Mouse (Mus musculus): Measurements from ENCODE around the gene Rrp12.
"Not testable (repeated sequence)": the region's sequence is repeated elsewhere in the genome, so short reads cannot be mapped to it uniquely, and the experiment has no call there.

Rrp12 gene

DNA sequence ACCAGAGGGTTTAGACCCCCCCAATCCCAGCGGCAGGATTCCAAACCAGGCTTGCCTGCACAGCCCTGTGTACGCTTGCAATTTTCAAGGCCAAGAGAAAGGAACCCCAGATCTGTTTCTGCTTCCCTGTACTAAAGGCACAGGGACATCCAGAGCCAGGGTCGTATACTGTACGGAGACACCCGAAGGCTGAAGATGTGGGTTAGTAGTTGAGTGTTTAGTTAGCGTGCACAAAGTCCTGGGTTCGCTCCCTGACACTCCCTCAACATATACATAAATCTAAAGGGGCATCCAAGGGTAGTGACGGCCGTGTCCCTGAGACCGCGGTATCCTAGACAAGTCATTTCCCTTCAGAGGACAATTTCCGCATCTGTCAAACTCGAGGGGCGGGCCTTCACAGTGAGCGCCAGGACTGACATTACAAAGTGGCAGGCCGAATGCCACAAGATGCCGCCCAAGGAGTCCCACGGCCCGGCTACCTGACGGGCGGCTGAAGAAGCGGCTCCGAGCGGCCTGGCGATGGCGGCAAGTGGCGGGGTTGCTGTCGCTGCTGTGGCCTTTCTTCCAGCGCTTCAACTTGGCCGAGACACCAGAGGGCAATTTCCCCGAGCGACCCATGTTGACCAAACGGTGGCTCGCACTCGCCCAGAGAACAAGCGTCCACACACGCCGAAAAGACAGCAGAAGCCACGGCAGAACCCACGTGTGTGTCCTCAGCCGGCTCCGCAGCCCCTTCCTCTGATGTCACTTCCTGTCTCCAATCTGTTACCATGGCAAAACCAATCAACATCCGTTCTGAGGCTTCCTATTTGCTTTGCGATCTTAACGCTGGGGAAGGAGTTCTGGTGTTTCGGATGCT, at the start of gene Rrp12:
Rrp12 (minus strand) TSS at position 714 of the 859 bp plus-strand sequence.
- DNase-seq (ENCODE audit: extremely low read depth, insufficient read length, low spot score) = peak; percentile 81

DNA sequence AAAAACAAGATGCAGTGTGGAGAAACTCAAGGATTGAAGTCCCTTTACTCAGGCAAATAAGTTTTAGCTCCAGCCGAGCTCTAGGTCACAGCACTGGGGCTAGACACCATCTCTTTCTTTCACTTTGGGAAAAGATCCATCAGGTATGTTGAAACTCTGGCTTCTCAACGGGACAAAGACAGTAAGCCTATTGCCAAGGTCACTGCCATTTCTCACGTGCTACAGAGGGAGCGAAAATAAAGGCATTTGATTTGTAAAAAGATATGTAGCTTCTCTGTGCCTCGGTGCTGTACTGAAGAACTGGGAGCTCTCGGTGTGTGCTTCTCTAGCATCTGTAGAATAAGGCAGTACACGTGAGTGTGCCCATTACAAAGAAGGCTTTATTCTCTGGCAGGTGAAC, 47.9 kb upstream of the Rrp12 start:
- DNase-seq (ENCODE audit: extremely low read depth, insufficient read length, low spot score) = no peak

DNA sequence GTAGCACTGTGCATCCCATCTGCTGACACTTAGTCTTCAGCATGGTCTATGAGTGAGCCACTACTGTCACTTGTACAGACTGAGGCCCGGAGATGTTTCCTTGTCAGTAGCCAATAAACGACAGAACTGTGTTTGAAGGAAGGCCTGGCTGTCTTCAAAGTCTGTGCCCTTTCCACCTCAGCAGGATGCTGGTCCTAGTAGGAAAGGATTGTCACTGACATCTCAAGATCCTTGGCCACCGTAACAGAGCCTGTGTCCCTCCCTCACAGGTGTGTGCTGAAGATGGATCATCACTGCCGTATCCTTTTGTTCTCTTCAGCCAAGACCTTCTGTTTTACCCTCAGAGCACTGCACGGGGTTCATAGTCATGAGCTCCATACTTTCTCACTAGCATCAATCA, 42.6 kb upstream of the Rrp12 start:
- no peak for DNase-seq (ENCODE audit: extremely low read depth, insufficient read length, low spot score)

DNA sequence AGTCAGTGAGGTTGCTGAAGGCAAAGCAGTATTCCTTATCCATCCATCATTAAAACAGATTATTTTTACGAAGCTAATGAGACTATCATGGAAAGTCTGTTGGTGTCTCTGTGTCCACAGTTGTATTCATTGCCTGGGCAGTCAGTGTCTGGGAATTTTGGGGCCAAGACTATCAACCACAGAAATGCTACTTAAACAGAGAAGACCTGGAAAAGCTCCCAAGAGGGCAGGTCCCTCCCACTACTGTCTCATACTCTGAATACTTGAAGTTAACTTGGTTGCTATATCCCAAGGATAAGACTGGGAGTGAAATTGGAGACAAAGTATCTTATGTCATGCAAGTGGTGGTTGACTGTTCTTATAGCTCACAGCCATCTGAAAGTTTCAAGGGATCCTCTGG, 39.9 kb upstream of the Rrp12 start:
- no peak for DNase-seq (ENCODE audit: extremely low read depth, insufficient read length, low spot score)

DNA sequence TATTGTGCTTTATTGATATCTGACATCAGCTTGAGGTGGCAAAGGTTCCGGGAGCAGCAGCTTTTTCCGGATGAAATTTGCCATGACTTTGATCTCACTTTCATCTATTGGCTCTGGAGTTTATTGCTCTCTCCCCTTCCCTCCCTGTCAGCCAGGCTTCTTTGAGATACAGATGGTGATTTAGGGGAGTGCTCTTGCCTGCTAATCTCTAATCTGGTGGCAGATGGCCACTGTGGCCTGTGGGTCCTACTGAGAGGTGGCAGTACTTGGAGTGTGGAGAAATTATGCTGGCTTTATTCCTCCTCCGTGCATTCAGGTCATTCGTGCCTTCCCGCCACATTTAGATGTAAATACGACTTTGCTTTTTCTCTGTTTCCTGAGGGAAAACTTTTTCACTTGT, 38.2 kb upstream of the Rrp12 start:
- DNase-seq (ENCODE audit: extremely low read depth, insufficient read length, low spot score) = no peak

DNA sequence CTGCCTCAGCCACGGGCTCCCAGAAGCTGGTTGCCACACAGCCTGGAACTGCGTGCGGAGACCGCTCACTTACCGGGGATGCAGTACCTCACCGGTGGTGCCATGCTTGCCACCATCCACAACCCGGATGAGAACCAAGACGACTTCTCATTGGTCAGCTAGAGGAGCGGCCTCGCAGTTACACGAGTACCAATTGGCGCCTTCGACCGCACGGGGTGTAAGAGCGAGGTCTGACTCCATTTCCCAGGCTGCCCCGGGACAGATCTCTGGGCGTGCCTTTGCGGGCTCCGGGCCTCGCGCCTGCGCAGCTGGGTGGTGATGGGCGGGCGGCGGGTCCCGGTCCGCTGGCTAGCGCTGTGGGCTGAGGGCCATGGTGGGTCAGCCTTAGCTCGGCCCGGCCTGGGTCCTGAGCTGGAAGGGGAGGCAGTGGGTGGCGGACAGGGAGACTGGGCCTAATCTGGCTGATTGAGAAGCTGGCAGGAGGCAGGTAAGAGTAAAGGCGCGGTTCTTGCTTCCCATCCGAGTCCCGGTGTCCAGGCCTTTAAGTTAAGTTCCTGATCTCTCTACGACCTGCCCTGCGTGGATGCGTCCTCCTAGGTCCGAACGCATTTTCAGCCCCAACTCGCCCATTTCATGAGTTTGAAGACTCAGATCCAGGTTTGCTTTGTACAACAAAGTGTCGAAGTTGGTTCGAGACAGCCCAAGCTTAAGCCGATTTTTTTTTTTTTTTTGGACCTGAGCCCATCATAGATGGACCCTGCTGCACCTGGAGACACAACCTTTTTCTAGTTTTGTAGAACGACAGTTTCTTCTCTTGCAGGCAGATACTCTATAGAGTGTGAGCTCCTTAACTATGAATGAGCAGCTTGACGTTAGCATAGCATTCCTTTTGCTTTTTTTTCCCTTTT, 37.5 kb upstream of the Rrp12 start, which contains the start of the genes Exosc1 and Zdhhc16:
Exosc1 (minus strand) TSS at position 245 of the 908 bp plus-strand sequence.
Zdhhc16 (plus strand) TSS at position 302 of the 908 bp plus-strand sequence.
- DNase-seq (ENCODE audit: extremely low read depth, insufficient read length, low spot score) = peak; percentile 94

DNA sequence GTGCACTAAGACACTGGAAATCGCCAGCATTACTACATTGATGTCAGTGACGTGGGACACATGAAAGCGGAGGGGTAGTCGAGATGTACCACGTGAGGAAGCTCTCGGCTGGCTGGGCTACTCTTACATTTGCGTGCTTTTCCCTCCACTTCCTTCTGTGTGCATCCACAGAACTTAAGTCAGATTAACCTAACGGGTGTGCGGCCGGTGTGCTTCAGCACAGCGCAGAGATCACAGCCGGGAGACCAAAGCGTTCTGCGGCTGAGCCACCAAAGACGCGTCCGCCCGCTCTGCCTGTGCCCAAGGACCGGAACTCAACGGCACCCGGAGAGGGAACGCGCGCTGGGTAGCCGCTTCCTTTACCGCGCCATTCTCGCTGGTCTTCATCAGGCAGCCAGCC, 36.7 kb upstream of the Rrp12 start:
- no peak for DNase-seq (ENCODE audit: extremely low read depth, insufficient read length, low spot score)

DNA sequence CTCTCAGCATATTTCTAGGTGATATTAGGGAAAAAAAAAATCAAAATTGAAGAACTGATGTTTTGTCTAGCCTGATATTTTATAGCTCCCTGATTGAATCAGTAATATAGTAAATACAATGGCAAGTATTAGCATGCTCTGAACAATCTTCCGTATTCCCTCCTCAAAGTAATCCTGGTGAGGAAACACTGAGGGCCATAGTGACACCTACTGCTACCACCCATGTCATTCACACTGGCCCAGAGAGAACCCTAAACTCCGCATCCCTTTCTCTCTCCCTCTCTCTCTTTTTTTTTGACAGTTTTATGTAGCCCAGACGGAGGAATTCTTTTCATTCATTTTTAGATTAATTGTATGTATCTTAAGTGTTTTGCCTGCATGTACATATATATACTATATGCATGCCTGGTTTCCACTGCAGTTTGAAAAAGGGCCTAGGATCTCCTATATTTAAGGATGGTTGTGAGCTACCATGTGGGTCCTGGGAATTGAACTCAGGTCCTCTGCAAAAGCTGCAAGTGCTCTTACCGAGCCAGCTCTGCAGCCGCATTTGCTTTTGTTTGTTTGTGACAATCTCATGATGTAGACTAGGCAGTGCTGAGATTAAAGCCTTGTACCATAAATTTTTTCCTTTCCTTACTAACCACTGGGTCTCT, 24.6 kb upstream of the Rrp12 start:
- DNase-seq (ENCODE audit: extremely low read depth, insufficient read length, low spot score) = no peak

DNA sequence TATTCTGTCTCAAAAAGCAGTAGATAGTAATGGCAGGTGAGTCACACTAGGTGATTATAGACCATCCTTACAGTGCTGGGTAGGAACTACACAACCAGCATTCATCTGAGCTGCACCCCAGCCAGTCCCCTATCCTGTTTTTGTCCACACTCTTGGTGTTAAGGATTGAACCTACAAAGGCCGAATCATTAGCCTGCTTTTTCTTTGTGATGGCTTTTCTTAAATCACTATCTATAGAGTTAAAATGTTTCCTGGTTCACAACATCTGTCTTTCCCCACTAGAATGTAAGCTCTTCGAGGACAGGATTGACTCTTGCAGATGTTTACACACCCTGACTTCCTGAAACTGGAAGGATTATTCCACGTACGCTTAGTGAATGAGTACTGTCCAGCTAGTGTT, 23.5 kb upstream of the Rrp12 start:
- DNase-seq (ENCODE audit: extremely low read depth, insufficient read length, low spot score) = no peak

DNA sequence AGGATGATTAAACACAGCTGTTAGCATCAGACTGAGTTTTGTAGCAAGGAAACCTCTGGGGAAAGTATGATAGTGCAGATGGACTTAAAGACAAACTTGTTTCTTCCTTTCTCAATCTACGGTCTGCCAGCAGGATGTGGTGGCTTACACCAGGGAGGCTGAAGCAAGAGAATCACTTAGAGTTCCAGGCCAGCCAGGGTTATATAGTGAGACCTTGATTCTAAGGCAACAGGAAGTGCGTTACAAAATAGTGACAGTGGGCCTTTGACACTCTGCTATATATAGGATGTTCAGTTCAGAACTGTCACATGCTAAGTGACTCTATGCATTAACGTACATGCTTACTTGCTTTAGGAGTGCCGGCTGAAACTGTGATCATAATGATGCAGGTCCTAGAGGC, 20.9 kb upstream of the Rrp12 start:
- DNase-seq (ENCODE audit: extremely low read depth, insufficient read length, low spot score) = no peak

DNA sequence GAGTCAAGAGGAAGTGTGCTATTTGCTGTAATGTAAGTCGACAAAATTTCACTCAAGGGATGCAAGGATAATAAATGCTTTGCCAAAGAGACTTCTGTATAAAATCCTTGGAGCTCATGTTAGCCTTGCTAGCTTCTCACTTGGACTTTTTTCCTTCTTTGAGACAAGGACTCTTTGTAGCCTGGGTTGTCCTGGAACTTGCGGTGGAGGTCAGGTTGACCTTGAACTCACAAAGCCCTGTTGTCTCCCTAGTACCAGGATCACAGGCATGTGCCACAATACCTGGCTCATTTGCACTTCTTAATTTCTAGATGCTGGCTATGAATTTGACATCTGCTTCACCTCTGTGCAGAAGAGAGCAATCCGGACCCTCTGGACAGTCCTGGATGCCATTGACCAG, 19.3 kb upstream of the Rrp12 start:
- no peak for DNase-seq (ENCODE audit: extremely low read depth, insufficient read length, low spot score)

DNA sequence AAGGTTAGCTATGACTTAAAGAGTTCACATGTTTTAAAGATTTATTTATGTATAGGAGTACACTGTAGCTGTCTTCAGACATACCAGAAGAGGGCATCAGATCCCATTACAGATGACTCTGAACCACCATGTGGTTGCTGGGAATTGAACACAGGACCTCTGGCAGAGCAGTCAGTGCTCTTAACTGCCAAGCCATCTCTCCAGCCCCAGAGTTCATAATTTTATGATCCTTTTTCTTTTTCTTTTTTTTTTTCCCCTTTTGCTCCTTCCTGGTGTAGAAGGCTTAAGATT, 18.6 kb upstream of the Rrp12 start:
- not testable (repeated sequence) for DNase-seq (ENCODE audit: extremely low read depth, insufficient read length, low spot score)

DNA sequence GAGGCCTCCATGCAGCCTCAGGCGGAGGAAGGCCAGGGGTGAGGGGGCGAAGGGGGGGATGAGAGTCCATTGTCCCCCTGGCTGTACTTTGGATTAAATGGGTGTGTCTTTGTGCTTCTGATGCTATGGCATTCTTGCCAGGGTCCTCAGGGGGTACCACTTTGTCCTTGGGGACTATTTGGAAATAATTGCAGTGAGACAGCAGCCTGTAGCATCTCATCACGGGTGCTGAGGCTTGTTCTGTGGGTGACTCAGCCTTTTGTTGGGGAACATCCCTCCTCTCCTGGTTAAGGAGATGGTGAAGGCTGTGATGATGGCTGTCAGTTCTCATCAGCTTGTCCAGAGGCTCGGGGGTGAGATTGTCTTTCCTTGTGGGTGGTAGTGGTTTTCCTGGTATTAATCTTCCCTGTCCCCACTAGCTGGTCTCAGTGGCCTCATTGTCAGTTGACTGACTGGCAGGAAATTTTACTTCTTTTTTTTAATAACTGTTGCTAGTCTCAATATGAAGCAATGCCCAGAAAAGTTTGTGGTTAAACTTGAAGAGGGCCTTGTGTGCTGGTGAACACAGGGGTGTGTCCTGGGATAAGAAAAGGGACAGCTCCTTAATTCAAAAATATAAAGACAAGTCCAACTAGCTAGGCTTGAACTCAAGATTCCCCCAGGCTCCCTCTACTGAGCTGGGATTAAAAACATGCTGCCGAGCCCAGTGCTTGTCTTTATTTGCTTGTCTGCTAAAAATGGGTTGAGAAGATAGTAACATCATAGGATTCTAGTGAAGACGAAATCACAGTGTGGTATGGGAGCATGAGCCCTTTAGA, 18.0 kb upstream of the Rrp12 start:
- no peak for DNase-seq (ENCODE audit: extremely low read depth, insufficient read length, low spot score)

DNA sequence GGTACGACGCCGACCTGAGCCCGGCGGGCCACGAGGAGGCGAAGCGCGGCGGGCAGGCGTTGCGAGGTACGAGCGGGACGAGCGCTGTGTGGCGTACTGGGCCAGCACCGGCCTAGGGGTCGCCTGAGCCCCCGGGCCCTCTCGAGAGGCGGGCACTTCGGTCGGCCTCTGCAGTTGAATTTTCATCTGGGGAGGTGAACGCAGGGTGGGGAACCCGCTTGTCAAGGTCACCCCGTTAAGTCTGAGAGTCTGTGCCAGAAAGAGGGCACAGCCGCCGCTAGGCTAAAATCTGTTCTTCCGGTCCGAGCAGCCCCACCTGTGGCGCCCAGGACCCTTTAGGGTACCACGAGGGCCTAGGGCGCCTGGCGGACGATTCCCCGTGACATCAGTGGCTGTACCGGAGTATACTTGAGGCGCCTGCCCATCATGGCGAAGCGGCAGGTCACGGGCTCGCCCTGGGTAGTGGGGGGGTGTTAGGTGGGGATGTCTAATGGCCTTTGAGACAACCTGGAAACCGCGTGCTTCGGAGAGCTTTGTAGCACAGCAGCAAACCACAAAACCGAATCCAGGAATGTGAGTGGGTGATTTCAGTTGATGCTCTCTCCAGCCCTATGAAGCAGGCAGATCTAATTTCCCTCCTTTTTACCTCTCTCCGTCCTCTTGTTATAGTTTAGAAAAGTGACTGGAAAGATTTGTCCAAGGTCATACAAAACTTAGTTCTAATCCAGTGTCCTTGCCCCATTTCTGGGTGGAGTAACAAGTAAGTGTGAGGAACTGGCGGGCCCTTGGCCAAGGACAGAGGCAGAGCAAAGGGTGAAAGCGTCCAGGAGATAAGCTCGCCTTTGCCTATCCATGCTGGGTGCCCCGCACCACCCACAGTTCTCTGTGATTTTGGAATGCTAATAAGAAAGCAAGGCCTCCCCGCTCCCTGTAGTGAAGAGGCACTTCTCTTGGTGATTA, 16.4 kb upstream of the Rrp12 start:
- DNase-seq (ENCODE audit: extremely low read depth, insufficient read length, low spot score) = peak; percentile 70

DNA sequence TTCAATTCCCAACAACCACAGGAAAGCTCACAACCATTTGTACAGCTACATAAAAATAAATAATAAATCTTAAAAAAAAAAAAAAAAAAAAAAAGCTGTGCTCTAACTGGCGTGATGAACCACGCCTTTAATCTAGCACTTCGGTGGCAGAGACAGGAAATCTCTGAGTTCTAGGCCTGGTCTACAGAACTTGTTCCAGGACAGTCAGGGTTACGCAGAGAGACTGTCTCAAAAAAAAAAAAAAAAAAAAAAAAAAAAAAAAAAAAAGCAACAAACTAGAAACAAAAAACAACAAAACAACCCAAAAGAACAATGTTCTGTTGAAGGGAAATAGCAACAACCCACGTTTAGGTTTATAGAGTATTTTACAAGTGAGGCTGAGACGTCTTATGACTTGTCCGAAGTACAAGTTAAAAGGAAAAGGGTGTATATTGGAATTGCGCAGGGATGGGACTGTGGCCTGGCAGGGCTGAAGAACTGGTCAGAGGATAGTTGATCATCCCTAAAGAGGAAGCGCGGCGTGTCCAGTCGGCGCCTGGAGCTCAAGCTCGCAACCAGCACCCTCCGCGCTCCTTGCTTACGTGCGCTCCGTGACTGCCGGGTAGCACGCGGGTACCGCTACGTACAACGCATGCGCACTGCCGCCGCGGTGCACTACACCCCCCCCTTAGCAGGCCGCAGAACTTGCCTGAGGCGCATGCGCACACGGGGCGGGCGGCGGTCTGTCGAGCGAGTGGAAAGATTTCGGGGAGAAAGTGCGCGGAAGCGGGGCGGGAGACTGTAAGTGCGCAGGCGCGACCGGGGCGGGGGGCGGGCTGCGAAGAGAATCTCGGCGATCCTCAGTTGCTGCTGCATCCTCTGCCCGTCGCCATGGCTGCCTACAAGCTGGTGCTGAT, 15.5 kb upstream of the Rrp12 start, which contains the start of gene Pgam1:
Pgam1 (plus strand) TSS at position 746 of the 896 bp plus-strand sequence.
- DNase-seq (ENCODE audit: extremely low read depth, insufficient read length, low spot score) = peak; percentile 100

DNA sequence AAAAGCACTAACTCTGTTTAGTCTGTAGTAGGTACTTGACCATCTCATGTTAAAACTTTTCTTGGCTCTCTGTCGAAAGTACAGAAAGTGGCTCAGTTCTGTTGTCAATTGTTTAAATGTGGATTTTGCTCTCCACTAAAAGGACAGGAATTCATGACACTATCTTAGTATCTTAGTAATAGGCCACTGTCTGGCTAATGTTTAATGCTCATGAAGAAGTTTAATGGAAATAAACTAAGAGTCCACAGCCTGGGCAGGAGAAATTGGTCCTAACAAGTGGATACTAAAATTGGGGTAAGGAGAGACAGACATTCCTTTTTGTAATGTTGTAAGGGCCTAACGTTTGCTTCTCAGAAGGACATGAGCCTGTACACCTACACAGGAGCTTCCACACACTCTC, 14.4 kb upstream of the Rrp12 start:
- no peak for DNase-seq (ENCODE audit: extremely low read depth, insufficient read length, low spot score)

DNA sequence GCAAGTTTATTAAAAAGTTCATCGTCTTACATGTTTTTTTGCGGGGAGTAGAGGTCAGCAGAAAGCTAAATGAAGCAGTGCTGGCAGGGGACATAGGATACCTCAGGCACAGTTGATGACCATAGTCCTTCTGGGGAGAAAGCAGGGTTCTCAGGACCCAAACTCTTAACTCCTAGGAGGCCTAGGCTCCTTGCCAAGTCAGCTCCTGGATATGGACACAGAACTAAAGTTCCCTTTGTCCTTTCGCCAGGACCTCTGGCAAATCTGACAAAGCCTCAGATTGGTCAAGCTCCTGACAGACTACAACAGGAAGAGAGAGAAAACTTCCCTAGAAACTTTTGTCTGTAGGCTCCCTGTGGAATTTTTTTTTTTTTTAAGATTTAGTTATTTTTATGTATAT, 12.8 kb upstream of the Rrp12 start:
- no peak for DNase-seq (ENCODE audit: extremely low read depth, insufficient read length, low spot score)

DNA sequence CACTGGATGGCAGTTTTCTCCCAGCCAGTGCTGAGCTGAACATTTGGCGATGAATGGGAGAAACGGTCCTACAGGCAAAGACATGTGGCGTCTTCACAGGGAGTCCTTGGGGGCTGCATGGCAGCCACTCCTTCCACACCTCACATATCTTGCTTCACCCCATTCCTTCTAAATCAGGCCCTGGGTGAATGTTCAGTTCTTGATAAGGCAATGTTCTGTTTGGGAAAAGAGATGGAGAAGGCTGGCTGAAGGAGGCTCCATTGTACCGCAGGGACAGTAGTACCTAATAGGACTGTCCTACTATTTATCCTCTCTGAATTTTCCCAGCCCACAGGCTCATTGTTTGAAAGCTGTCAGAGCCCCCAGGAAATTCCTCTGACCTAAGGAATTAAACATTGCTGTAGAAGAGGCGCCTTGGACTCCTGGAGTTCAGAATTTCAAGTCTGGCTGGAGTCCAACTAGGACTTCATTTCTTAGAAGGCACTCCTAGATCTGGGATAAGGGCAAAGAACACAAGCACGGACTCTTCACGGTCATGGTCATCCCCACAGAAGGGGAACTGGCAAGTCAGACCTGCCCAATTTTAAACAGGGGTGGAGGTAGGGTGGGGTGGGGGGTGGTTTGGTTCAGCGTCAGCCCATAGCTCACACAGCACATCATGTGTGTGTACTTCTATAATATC, 11.2 kb upstream of the Rrp12 start:
- DNase-seq (ENCODE audit: extremely low read depth, insufficient read length, low spot score) = no peak
